Mouse (Mus musculus) C2C12 (cell line): ENCODE data around the gene Map3k20. TPM values are rescaled to one million over a fixed set of nuclear protein-coding genes. Genes with fewer than 3 reads are reported as not detected.

Source experiments
- H3K27me3 ChIP-seq: one replicate; pipeline ENCODE4 v1.6.1; 2011; ENCODE audit not compliant: control insufficient read depth, insufficient read depth, insufficient read length
- H3K36me3 ChIP-seq: one replicate; pipeline ENCODE4 v1.6.1; 2011; ENCODE audit not compliant: control insufficient read depth, insufficient read depth
- H3K4me3 ChIP-seq: one replicate; pipeline ENCODE4 v1.5.1; 2011; ENCODE audit warnings: mild to moderate bottlenecking, control low read depth; ENCODE audit not compliant: poor library complexity, insufficient read depth, severe bottlenecking
- H3K79me2 ChIP-seq: one replicate; pipeline ENCODE4 v1.6.1; 2011; ENCODE audit not compliant: control insufficient read depth, insufficient read depth
- H3K79me3 ChIP-seq: one replicate; pipeline ENCODE4 v1.6.1; 2011; ENCODE audit warnings: low read depth, control low read depth
- H3ac ChIP-seq: one replicate; pipeline ENCODE3; 2011; ENCODE audit warnings: low read depth; ENCODE audit not compliant: control insufficient read depth, insufficient read length
- CEBPB ChIP-seq: IDR thresholded peaks from one replicate; pipeline ENCODE4 v1.6.1; 2011; ENCODE audit warnings: low read depth, mild to moderate bottlenecking, control low read depth, moderate library complexity
- CTCF ChIP-seq: IDR thresholded peaks from one replicate; pipeline ENCODE4 v1.5.1; 2011; ENCODE audit not compliant: control insufficient read depth, insufficient read depth, insufficient read length
- FOSL1 ChIP-seq: IDR thresholded peaks from one replicate; pipeline ENCODE4 v1.8.0; 2011; ENCODE audit warnings: mild to moderate bottlenecking, low read length; ENCODE audit not compliant: poor library complexity, insufficient read depth, severe bottlenecking
- MAX ChIP-seq: IDR thresholded peaks from one replicate; pipeline ENCODE4 v1.6.1; 2011; ENCODE audit warnings: mild to moderate bottlenecking, control low read depth
- MYOD1 ChIP-seq: IDR thresholded peaks from one replicate; pipeline ENCODE4 v1.6.1; 2011; ENCODE audit warnings: low read depth; ENCODE audit not compliant: control insufficient read depth, insufficient read length
- MYOG ChIP-seq: IDR thresholded peaks from one replicate; pipeline ENCODE4 v1.6.1; 2011; ENCODE audit not compliant: control insufficient read depth, insufficient read length; ENCODE audit errors: extremely low read depth
- USF1 ChIP-seq: IDR thresholded peaks from one replicate; pipeline ENCODE4 v1.6.1; 2011; ENCODE audit warnings: low read depth, mild to moderate bottlenecking, control low read depth, moderate library complexity
- polyA plus RNA-seq: library from polyadenylated mRNA; unstranded; fragments of >200 nt; fragmentation: generic; extraction: Trizol; gene quantifications from one replicate; pipeline ENCODE4 v1.2.1, GENCODE M21; 2012; ENCODE audit warnings: missing spikeins

Map3k20 gene
- polyA plus RNA-seq, 1 experiment: 19.5 TPM

DNA sequence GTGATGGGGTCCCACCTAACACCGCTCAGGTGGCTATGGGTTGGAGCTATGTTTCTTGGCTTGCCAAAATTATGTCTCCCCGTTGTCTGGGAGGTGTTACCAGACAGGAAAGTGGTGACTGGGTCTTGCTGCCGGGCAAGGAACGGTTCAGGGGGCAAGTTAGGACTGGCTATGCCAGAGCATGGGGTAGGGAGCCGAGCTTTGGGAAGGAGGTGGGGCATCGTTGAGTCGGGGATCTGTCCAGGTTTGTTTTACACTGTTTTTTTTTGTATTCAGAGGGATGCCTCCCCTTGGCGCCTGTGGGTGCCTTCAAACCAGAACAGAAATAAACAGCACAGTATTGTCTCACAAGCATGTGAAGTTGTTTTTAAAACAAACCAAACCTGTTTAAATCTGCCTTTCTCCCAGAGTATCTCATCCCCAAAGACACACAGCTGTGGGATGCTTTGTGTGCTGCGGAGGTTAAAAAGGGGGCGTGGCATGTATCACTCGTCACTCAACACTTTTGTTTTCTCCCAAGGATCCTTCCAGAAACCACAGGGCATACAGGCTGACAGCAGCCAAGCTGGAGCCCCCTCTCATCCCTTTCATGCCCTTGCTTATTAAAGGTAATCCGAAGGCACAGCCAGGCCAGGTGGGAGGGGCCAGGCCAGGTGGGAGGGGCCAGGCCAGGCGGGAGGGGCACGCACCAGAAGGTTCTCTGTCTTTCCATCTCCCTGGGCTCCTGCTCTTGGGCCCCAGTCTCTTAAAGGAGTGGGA is 43.5 kb upstream of the Map3k20 start:
- no peak overlapping the region for H3ac ChIP-seq
- H3K4me3 ChIP-seq: no peak overlapping the region
- no peaks in the 10 kb centered on the region for H3K36me3 ChIP-seq
- H3K79me2 ChIP-seq: no peaks in the 10 kb centered on the region
- no peaks in the 10 kb centered on the region for H3K27me3 ChIP-seq
- H3K79me3 ChIP-seq: no peaks in the 10 kb centered on the region
- no peak for TF ChIP-seq USF1
- TF ChIP-seq FOSL1: no peak
- no peak for TF ChIP-seq CTCF
- no peak for TF ChIP-seq CEBPB
- TF ChIP-seq MAX: no peak
- no peak for TF ChIP-seq MYOG
- no peak for TF ChIP-seq MYOD1

DNA sequence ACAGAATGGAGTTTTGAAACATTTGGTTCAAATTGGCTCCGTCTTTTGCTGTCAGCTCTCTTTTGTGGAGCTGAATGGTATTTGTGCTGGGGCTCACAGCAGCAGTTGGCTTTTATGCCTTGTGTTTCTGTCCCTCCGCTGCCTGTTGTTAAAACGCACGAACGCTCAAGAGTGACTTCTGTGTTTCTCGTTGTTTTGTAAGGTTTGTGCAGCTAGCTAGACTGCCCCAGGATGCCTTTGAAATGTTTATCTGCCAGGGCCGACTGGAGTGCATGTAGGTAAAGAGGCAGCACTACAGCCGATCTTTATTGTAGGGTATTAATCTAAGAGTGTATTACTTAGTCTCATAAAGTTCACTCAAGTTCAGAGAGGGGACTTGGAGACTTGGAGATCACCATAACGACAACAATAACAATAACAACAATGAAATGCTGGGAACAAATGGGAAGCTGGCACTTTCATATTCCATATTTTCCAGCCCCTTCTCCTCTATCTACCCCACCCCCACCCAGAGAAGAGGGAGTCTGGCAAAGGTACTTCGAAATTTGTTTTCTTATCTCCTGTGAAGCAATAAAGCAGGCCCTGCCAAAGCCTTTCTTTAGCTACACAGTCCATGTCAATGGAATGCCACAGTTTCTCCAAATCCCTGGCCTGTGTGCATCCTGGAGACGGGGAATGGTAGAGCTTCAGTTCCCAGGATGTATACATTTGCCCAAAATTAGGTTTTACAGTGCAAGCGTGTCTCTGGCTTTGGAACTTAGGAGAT is 42.3 kb upstream of the Map3k20 start:
- Histone ChIP-seq H3K36me3 (no peaks in the 10 kb centered on the region), H3K79me3 (no peaks in the 10 kb centered on the region), H3K79me2 (no peaks in the 10 kb centered on the region), H3ac (no peak overlapping the region), H3K4me3 (no peak overlapping the region), H3K27me3 (no peaks in the 10 kb centered on the region)
- TF ChIP-seq MYOG (no peak), MAX (no peak), CEBPB (no peak), FOSL1 (no peak), USF1 (no peak)

DNA sequence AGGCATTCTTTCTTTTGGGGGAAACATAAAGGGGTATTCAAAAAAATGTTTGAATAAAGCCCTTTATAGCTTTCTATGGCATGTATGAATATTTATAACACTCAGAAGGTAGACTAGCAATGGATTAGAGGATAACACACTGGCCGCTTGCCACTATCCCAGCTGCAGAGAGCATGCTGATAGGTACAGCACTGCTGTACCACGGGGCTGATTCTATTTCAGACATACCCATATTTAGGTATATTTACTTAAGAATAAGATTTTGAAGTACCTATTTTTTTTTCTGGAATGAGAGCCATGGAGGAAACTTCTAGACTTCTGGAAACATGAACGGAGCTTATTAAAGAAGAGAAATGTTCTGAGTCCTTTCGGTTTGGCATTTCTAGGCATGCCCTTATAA is 39.8 kb upstream of the Map3k20 start:
- Histone ChIP-seq H3K79me2 (no peaks in the 10 kb centered on the region), H3K79me3 (no peaks in the 10 kb centered on the region), H3K4me3 (no peak overlapping the region), H3K27me3 (no peaks in the 10 kb centered on the region), H3K36me3 (no peaks in the 10 kb centered on the region), H3ac (no peak overlapping the region)
- TF ChIP-seq MYOG (no peak), MYOD1 (no peak), CTCF (no peak), USF1 (no peak), CEBPB (no peak), MAX (no peak), FOSL1 (no peak)

DNA sequence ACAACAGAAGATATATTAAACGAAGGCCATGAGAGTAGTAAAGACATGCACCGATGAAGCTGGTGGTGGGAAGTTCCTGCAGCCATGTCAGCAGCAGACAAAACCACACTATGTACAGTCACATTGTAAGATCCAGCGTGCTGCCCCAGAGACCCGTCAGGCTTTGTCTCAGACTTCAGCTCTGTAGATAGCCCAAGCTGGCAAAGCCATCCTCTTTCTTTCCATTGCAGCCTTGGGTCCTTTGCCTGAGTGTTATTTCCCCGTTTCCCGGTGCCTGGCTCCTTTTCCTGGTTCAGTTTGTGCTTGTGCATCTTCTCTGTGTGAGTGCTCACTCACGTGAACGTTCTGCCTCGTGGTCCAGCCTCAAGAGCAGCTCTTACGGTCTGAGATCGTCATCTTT is 39.1 kb upstream of the Map3k20 start:
- H3K27me3 ChIP-seq: no peaks in the 10 kb centered on the region
- H3K79me2 ChIP-seq: no peaks in the 10 kb centered on the region
- TF ChIP-seq CEBPB (no peak), MYOG (no peak), CTCF (no peak), MAX (no peak), FOSL1 (no peak), USF1 (no peak), MYOD1 (no peak)
- no peaks in the 10 kb centered on the region for H3K36me3 ChIP-seq
- no peak overlapping the region for H3ac ChIP-seq
- no peak overlapping the region for H3K4me3 ChIP-seq
- no peaks in the 10 kb centered on the region for H3K79me3 ChIP-seq

DNA sequence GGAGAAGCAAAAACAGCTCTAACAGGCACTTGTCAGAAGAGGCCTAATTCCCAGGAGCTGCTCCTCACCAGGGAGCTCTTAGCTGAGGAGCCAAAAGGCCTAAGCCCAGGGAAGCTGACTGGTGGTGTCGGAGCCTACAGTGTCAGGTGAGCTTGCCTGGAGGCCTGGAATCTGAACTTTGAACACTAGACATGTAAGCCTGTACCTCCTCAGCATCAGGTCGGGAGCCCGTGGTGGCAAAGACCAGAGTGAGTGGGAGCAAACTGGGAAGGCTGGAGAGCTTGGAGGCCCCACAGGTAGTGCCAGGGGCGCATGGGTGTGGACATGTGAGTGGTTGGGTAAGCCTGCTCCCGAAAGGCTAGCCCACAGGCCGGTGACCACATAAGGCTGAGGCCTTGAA is 37.6 kb upstream of the Map3k20 start:
- Histone ChIP-seq H3K79me3 (no peaks in the 10 kb centered on the region), H3ac (no peak overlapping the region), H3K27me3 (no peaks in the 10 kb centered on the region), H3K79me2 (no peaks in the 10 kb centered on the region), H3K36me3 (no peaks in the 10 kb centered on the region), H3K4me3 (no peak overlapping the region)
- TF ChIP-seq CEBPB (no peak), FOSL1 (no peak), MYOD1 (no peak), CTCF (no peak), USF1 (no peak), MAX (no peak), MYOG (no peak)
